Mouse (Mus musculus): ENCODE measurements around the gene Krtap5-4. TPM values are rescaled to one million over a fixed set of nuclear protein-coding genes. Genes with fewer than 3 reads are reported as not detected.

Gene Krtap5-4
- not detected for total RNA-seq (2023)

DNA sequence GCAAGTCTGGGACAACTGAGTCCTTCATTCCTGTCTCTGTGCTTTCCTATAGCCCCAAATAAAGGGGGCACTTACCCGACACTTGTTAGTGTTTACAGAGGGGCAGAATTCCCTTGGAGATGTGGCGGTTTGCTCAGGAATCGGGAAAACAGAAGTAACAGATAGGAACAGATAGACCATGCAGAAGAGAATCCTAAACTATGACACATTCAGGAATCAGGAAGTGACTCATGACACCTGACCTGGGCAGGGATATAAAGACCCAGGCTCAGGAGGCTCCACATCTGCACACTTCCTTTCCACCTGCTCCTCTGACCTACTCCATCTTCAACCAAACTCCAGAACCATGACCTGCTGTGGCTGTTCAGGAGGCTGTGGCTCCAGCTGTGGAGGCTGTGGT, at the start of gene Krtap5-4:
Gene Krtap5-4, plus strand, starts transcription at position 301 of the 400 bp plus-strand sequence.

DNA sequence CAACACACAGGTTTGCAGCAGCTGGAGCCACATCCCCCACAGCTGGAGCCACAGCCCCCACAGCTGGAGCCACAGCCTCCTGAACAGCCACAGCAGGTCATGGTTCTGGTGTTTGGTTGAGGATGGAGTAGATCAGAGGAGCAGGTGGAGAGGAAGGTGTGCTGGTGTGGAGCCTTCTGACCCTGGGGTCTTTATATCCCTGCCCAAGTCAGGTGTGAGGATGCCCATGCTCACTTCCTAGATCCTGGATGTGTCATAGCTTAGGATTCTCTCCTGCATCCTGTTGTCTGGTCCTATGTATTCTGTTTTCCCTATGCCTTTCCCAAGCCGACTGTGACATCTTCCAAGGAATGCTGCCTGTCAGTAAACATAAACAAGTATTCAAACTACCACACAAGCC, 45.1 kb upstream of the Krtap5-4 start, which contains the start of gene Gm2431:
Gene Gm2431, minus strand, starts transcription at position 101 of the 400 bp plus-strand sequence.

GRCm38 (mm10) chr7:142274263-142274662, 29.1 kb upstream of the Krtap5-4 start, which contains the start of gene Gm4559:
Gene Gm4559 (minus strand): TSS chr7:142274363.

DNA sequence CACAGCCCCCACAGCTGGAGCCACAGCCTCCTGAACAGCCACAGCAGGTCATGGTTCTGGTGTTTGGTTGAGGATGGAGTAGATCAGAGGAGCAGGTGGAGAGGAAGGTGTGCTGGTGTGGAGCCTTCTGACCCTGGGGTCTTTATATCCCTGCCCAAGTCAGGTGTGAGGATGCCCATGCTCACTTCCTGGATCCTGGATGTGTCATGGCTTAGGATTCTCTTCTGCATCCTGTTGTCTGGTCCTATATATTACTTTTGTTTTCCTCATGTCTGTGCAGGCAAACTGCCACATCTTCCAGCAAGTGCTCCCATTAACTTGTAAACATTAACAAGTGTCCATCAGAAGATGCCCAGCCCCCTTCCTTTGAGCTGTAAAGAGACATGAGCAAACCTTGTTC, 6.3 kb upstream of the Krtap5-4 start, which contains the start of gene Krtap5-1:
Gene Krtap5-1, minus strand, starts transcription at position 101 of the 400 bp plus-strand sequence.

Other genes starting within 250 kb of the Krtap5-4 start
- gene Mob2, start 242.5 kb upstream of the Krtap5-4 start, total RNA-seq (2023), result 82.7 TPM
- gene Dusp8, start 207.7 kb upstream of the Krtap5-4 start, total RNA-seq (2023), result 7.7 TPM
- not detected for gene Gm45618, start 182.8 kb upstream of the Krtap5-4 start, total RNA-seq (2023)
- gene Gm39115, start 167.5 kb upstream of the Krtap5-4 start, total RNA-seq (2023), result not detected
- gene Gm45337, start 158.9 kb upstream of the Krtap5-4 start, total RNA-seq (2023), result not detected
- not detected for gene Gm29735, start 146.4 kb upstream of the Krtap5-4 start, total RNA-seq (2023)
- gene Gm4553, start 137.8 kb upstream of the Krtap5-4 start, total RNA-seq (2023), result not detected
- not detected for gene Krtap5-2, start 127.5 kb upstream of the Krtap5-4 start, total RNA-seq (2023)
- gene Gm10153, start 113.2 kb upstream of the Krtap5-4 start, total RNA-seq (2023), result not detected
- not detected for gene Krtap5-3, start 102.2 kb upstream of the Krtap5-4 start, total RNA-seq (2023)
- gene Gm7579, start 91.7 kb upstream of the Krtap5-4 start, total RNA-seq (2023), result not detected
- gene Krtap5-5, start 73.6 kb upstream of the Krtap5-4 start, total RNA-seq (2023), result not detected
- not detected for gene Gm40460, start 62.5 kb upstream of the Krtap5-4 start, total RNA-seq (2023)
- gene Gm2431, start 45.2 kb upstream of the Krtap5-4 start, total RNA-seq (2023), result not detected
- not detected for gene Gm4559, start 29.2 kb upstream of the Krtap5-4 start, total RNA-seq (2023)
- not detected for gene Krtap5-1, start 6.4 kb upstream of the Krtap5-4 start, total RNA-seq (2023)
- gene Ifitm10, start 70.2 kb downstream of the Krtap5-4 start, total RNA-seq (2023), result 4.6 TPM
- gene Gm49369, start 79.1 kb downstream of the Krtap5-4 start, total RNA-seq (2023), result 3.8 TPM
- 184 TPM for gene Ctsd, start 84.5 kb downstream of the Krtap5-4 start, total RNA-seq (2023)
- not detected for gene Syt8, start 131.3 kb downstream of the Krtap5-4 start, total RNA-seq (2023)
- not detected for gene Tnni2, start 138.3 kb downstream of the Krtap5-4 start, total RNA-seq (2023)
- 467 TPM for gene Lsp1, start 157.3 kb downstream of the Krtap5-4 start, total RNA-seq (2023)
- 20.3 TPM for gene Tnnt3, start 195.3 kb downstream of the Krtap5-4 start, total RNA-seq (2023)
- 21.4 TPM for gene Mrpl23, start 229.1 kb downstream of the Krtap5-4 start, total RNA-seq (2023)